In the genomic region with DNA sequence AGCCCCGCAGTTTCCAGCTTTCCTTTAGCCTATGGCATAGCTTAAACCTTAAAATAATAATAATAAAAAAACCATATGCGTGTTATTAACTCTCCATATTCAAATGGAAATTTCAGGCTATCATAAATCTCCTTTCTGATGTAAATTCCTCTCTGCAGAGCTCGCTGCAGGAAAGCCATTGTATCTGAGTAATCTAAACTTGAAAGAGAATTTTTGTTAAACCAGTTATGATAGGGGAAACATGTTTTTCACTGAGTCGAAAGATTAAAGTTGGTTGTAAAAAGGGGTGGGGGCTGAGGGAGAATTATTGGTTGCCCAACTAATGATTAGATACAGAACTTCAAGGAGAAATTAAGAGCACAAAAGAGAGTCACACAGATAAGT, we compare ENCODE assay signal across 11 mouse cellular contexts.
DNase-seq lines count a peak whose midpoint lies in the region; ATAC-seq lines count a peak whose summit lies in the region.
"Had no signal": no experiment of that assay in that cellular context is flagged by ENCODE, and none has a peak within 500 bp of the region (broad histone marks: within the 10 kb centered on the region; RNA-seq: fewer than 3 reads in every experiment).

No protein-coding gene starts in this region.

- H3K4me3 ChIP-seq in kidney, embryonic 16.5 days (ENCODE audit: low read length): peak overlapping the region; percentile 36
- H3K4me3 ChIP-seq in forebrain, embryonic 14.5 days (ENCODE audit: low read depth, low read length): peak overlapping the region; percentile 19; the same call in 1 of the 2 replicates
- H3K4me3 ChIP-seq in limb, embryonic 12.5 days (replicated peaks): no peak overlapping the region
- H3K4me3 ChIP-seq in neural tube, embryonic 12.5 days: no peak overlapping the region

- peak overlapping the region; percentile 29 for H3K27ac ChIP-seq in kidney, embryonic 16.5 days (ENCODE audit: low read length)
- H3K27ac ChIP-seq in forebrain, embryonic 14.5 days (ENCODE audit: low read depth, low read length): no peak overlapping the region
- 0 out of 2 replicates have a peak overlapping the region, but pooled peaks have one; percentile 78 for H3K27ac ChIP-seq in limb, embryonic 12.5 days
- no peak overlapping the region for H3K27ac ChIP-seq in neural tube, embryonic 12.5 days

- peak overlapping the region; percentile 55 for H3K4me2 ChIP-seq in kidney, embryonic 16.5 days (replicated peaks; ENCODE audit: low read depth, low read length)
- H3K4me2 ChIP-seq in forebrain, embryonic 14.5 days (ENCODE audit: low read length): peak overlapping the region; percentile 49
- peak overlapping the region; percentile 45 for H3K4me2 ChIP-seq in limb, embryonic 12.5 days
- H3K4me2 ChIP-seq in neural tube, embryonic 12.5 days (replicated peaks): peak overlapping the region; percentile 57

- H3K27me3 ChIP-seq in kidney, embryonic 16.5 days (ENCODE audit: insufficient read depth, low read length): 0 out of 2 replicates have a peak, but pooled peaks cover 3% of the 10 kb centered on the region
- H3K27me3 ChIP-seq in forebrain, embryonic 14.5 days (replicated peaks; ENCODE audit: control insufficient read depth, insufficient read depth, low read length): peaks cover 8% of the 10 kb centered on the region; the same call in 1 of the 2 replicates
- no peaks in the 10 kb centered on the region for H3K27me3 ChIP-seq in limb, embryonic 12.5 days
- H3K27me3 ChIP-seq in neural tube, embryonic 12.5 days (replicated peaks): no peaks in the 10 kb centered on the region

- H3K4me1 ChIP-seq in kidney, embryonic 16.5 days (ENCODE audit: insufficient read depth, low read length): peaks cover 27% of the 10 kb centered on the region
- H3K4me1 ChIP-seq in forebrain, embryonic 14.5 days (ENCODE audit: control insufficient read depth, insufficient read depth, low read length): peaks cover 14% of the 10 kb centered on the region; the same call in 1 of the 2 replicates
- H3K4me1 ChIP-seq in limb, embryonic 12.5 days (replicated peaks): peaks cover 46% of the 10 kb centered on the region
- peaks cover 30% of the 10 kb centered on the region for H3K4me1 ChIP-seq in neural tube, embryonic 12.5 days

- H3K9ac ChIP-seq in kidney, embryonic 16.5 days (replicated peaks; ENCODE audit: low read length): no peak overlapping the region
- H3K9ac ChIP-seq in forebrain, embryonic 14.5 days (ENCODE audit: low read length): peak overlapping the region; percentile 37; the same call in 1 of the 2 replicates
- no peak overlapping the region for H3K9ac ChIP-seq in limb, embryonic 12.5 days (replicated peaks)
- 0 out of 2 replicates have a peak overlapping the region, but pooled peaks have one; percentile 38 for H3K9ac ChIP-seq in neural tube, embryonic 12.5 days

- 5% methylated on average over 4 of the region's 4 CpGs for WGBS in kidney, embryonic 16.5 days
- 2% methylated on average over 4 of the region's 4 CpGs for WGBS in forebrain, embryonic 14.5 days
- 10% methylated on average over 4 of the region's 4 CpGs for WGBS in limb, embryonic 12.5 days
- WGBS in neural tube, embryonic 12.5 days: 3% methylated on average over 4 of the region's 4 CpGs

- H3K36me3 ChIP-seq in kidney, embryonic 16.5 days (ENCODE audit: insufficient read depth, low read length): no peaks in the 10 kb centered on the region
- H3K36me3 ChIP-seq in forebrain, embryonic 14.5 days (ENCODE audit: control insufficient read depth, insufficient read depth, low read length): no peaks in the 10 kb centered on the region
- H3K36me3 ChIP-seq in limb, embryonic 12.5 days: no peaks in the 10 kb centered on the region
- H3K36me3 ChIP-seq in neural tube, embryonic 12.5 days: no peaks in the 10 kb centered on the region

- H3K9me3 ChIP-seq in kidney, embryonic 16.5 days (ENCODE audit: low read length): no peaks in the 10 kb centered on the region
- no peaks in the 10 kb centered on the region for H3K9me3 ChIP-seq in forebrain, embryonic 14.5 days (replicated peaks; ENCODE audit: control insufficient read depth, low read length)
- no peaks in the 10 kb centered on the region for H3K9me3 ChIP-seq in limb, embryonic 12.5 days
- no peaks in the 10 kb centered on the region for H3K9me3 ChIP-seq in neural tube, embryonic 12.5 days

- no peak for ATAC-seq in kidney, embryonic 16.5 days (ENCODE audit: low FRiP score, low TSS enrichment)
- 0 out of 2 replicates have a peak, but pooled peaks have one; percentile 0 for ATAC-seq in forebrain, embryonic 14.5 days
- no peak for ATAC-seq in limb, embryonic 12.5 days (ENCODE audit: insufficient number of reproducible peaks, insufficient read depth, low FRiP score, low TSS enrichment, low read depth)
- no peak for ATAC-seq in neural tube, embryonic 12.5 days (ENCODE audit: low FRiP score, low read depth)

- no peak for DNase-seq in kidney, adult 11 months
- DNase-seq in forebrain, embryonic 14.5 days (ENCODE audit: low spot score): no peak
- DNase-seq in layer of hippocampus, adult 9-10 months (ENCODE audit: low spot score): no peak
- DNase-seq in urinary bladder, postnatal 10 days (ENCODE audit: low spot score): no peak
- no peak for DNase-seq in embryo, embryonic 10 days (ENCODE audit: low spot score)
- DNase-seq: cerebellum, adult 9-10 months; retina, postnatal 1 day; thymus, postnatal 36 days had no signal

Comparison
In these comparisons a context has a peak if more than half of its experiments do, and no peak if none do; other contexts are left out.
1. H3K27ac ChIP-seq: peak in kidney, embryonic 16.5 days (single experiment) and limb, embryonic 12.5 days (single experiment); none in forebrain, embryonic 14.5 days (single experiment) and neural tube, embryonic 12.5 days (single experiment).
2. H3K4me3 ChIP-seq: peak in kidney, embryonic 16.5 days (single experiment) and forebrain, embryonic 14.5 days (single experiment); none in limb, embryonic 12.5 days (single experiment) and neural tube, embryonic 12.5 days (single experiment).
3. H3K9ac ChIP-seq: peak in forebrain, embryonic 14.5 days (single experiment) and neural tube, embryonic 12.5 days (single experiment); none in kidney, embryonic 16.5 days (single experiment) and limb, embryonic 12.5 days (single experiment).
4. Peak in every context shown above with its lines, with median percentiles within 50 percentile points of each other: H3K4me2 ChIP-seq.